Mouse (Mus musculus): Measurements from ENCODE around the gene Jup. TPM values are rescaled to one million over a fixed set of nuclear protein-coding genes. Genes with fewer than 3 reads are reported as not detected.

Gene Jup
- polyA plus RNA-seq (2012; fragmentation: generic; extraction: Trizol): 1 to 10 TPM; 2.6 to 10.0 TPM

DNA sequence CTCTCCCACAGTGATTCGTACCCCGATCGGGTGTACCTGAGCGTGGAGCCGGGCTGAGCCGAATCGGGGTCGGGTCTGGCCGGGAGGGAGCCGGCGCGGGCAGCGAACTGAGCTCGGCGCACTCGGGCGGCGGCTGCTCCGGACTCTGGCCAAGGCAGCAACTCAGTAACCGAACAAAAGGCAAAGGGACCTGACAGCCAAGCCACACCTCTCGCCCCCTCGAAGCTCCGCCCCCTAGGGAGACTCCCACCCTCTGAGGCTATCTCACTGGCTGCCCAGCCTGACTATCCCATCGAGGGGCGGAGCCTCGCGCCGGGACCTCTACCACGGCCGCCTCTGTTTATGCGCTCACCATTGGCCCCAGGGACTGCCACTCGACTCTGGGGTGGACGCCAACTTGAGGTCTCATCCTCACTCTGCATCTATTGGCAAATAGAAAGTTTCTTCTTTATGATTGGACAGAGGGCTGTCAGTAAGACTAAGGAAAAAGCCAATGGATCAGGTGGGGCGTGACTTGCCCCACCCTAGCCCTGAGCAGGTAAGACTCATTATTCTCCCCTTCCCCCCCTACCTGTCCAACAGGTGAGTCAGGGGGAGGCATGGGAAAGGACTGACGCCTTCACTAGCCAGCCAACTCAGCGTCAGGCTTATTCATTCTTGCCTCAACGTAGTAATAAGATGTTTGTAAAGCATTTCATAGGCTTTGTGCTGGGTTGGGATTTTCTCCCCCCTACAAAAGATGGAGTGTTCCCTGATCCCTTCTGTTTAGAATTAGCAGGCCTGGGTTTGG is at the start of gene Jup:
TSS of gene Jup (minus strand) at position 164 of the 790 bp plus-strand sequence.

DNA sequence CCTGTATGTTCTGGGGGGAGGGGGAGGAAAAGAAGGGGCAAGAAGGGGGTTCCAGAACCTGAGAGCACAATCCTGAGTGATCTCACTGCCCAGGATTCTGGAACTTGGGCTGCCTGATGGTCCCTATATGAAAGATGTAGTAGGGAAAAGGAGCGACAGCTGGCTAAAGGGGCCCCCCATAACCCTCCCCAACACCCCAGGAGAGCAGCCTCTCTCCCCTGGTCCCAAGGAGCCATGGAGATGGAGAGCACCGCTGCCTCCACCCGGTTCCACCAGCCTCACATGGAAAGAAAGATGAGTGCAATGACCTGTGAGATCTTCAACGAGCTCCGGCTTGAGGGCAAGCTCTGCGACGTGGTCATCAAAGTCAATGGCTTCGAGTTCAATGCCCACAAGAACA is 44.2 kb upstream of the Jup start, which contains the start of the genes Nt5c3b and Klhl10:
TSS of gene Nt5c3b (minus strand) at position 12 of the 400 bp plus-strand sequence.
TSS of gene Klhl10 (plus strand) at position 121 of the 400 bp plus-strand sequence.

DNA sequence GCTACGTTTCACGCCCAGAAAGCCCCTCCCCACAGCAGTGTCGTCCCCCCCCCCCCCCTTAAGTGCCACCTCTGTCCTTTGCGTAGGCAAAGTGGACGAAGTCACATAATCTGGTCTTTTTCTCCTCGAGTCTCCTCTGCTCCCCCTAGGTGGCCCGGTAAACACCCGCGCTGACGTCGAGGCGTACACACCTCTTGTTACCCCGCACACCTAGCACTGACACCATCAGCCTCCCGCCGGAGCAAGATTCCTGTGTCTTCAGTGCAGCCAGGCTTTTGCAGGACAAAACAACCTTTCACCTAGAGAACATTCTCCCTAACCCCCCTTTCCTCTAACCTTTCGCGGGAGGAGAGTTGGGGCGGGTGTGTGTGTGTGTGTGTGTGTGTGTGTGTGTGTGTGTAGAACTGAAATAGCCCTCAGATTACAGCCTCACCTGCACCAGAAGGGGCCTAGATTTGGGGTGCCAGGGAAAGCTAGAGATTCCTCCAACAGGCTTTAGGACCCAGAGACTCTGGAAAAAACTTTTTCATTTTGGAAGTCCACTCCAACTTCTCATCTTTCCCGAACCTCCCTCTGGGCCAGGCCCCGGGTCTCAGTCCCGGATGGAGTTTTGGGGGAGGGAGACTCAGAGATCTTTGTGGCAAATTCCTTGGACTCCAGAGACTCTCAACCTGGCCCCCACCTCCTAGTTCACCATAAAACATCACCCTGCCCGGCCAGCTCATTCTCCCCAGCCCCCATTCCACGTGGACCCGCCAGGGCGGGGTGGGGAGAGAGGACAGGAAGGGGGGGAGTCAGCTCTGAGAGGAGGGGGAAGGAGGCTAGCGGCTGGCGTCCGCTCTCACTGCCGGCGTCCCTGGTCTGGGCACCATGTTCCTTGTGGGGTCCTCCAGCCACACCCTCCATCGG is 17.6 kb upstream of the Jup start, which contains the start of gene Fkbp10:
TSS of gene Fkbp10 (plus strand) at position 784 of the 909 bp plus-strand sequence.

DNA sequence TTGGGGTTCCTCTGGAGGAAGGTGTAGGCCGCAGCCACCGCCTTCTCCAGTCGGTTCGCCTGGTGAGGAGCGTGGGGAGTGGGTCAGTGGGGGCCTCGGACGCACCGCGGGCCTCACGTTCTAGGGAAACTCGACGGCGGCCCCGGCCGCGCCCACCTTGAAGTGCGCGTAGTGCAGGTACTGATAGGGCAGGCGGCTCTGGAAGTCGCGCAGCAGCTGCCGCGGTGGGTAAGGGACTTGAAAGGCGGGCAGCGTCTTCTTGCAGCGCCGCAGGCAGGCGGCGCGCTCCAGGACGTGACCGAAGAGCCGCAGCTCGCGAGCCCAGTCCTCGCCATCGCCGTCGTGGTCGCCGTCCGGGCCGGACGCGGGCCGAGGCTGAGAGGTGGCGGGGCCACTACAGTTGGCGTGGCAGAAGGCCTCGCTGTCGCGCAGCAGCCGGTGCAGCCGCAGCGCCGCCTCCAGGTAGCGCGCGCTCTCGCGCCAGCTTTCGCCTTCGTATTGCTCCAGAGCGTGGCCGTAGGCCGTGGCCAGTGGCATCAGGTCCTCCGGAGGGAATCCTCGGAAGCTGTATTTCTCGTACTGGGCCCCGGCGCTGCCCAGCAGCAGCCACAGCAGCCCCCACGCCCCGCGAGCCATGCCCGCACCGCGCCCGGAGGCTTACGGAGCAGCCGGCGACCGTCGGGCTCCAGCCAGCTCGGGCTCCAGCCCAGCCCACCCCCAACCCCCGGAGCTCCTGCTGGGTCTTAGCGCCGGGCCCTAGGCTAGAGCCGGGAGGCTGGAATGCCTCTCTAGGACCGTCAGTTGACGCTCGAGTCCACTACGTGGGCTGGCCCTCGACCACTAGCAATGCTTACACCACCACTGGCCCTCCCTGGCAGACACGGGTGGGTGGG is 16.7 kb upstream of the Jup start, which contains the start of gene P3h4:
TSS of gene P3h4 (minus strand) at position 816 of the 893 bp plus-strand sequence.

DNA sequence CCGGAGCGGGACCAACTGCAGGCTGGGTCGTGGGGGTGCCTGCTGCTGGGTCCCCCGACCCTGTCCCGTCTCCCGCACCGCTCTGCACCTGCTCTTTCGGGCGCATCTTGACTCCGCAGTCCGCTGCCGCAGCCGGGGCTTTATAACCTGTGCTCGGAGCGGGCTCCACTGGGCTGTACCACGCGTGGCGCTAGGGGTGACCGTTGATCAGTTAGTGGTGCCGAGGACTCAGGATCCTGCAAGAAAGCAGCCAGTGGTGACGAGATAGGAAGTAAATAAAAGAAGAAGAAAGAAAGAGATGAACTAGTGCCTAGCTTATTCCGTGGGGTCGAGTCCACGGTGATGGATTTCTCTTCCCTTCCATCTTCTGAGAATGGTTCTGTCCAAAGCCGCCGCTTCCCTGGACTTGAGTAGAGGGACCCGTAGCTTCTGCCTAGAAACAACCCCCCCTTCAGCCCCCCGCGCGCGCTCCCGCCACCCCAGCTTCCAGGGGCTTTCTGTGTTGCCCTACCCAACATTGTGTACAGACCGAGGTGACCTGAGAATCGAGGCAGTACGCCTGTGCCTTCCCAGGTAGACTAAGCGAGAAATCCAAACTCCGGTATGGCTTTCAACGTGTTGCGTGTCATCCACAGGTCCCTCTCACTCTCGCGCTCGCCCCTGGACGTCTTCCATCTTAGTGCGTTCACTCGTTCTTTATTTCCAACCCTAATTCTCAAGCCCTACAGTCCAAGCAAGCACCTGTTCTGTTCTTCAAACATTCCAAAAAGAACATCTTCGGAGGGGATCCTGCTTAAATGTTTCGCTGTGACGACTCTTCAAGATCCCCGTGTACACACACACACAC is 41.4 kb downstream of the Jup start, which contains the start of gene Hap1:
TSS of gene Hap1 (minus strand) at position 157 of the 847 bp plus-strand sequence.

DNA sequence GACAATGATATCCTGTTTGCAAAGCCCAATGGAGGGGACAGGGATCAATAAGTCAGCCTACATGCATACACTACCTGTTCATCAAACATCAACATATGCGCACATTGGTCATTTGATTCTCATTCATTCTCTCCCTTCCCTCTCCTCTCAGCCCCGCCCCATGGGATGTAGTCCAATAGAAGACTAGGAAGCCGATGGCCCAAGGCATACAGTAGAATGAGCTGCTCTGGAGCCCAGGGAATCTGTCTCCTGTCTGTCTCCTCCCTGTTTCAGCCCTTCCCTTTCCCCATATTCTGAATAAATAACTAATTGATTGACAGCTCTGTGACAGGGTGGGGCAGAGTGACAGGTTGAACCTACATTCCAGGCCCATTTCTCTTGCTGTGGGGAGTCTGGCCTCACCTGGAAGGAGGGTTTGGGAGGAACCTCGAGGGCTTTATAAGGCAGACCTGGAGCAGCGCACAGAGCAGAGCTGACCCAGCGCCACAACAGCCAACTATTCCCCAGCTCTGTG is 63.6 kb downstream of the Jup start, which contains the start of gene Gast:
TSS of gene Gast (plus strand) at position 464 of the 514 bp plus-strand sequence.

DNA sequence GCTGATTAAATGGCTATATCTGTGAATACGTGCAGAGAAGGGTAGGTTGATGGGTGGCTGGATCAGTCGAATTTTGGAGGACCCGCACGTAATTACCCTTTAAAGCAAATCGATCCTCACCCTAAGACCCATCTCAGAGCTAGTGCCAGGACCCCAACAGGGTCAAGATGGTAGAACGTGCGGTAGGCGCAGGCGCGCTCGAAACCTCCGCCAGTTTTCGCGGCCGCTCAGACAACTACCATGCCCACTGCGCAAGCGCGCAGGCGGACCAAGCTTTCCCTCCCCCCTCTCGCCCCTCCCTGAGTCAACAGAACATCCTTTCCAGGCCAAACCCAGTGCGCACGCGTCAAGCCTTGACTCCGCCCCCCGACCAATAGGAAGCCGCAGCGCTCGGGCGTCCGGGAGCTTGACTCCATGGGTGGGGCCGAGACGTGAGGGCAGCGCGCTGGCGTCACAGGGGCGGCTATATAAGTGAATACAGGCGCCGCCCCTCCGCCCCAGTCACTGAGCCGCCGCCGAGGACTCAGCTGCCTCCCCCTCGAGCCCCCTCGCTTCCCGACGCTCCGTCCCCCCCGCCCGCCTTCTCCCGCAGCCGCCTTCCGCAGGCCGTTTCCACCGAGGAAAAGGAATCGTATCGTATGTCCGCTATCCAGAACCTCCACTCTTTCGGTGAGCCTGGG is 77.9 kb downstream of the Jup start, which contains the start of gene Eif1:
TSS of gene Eif1 (plus strand) at position 394 of the 680 bp plus-strand sequence.

Other genes with a start within 250 kb of the Jup start
- gene Krt19, start 249.1 kb downstream of the Jup start, polyA plus RNA-seq (2012; fragmentation: generic; extraction: Trizol): under 1 TPM; 0.40 to 0.42 TPM
- gene Krt9, start 204.5 kb downstream of the Jup start, polyA plus RNA-seq (2012; fragmentation: generic; extraction: Trizol): not detected
- under 1 TPM; 0.21 to 0.26 TPM for gene Krt14, start 190.2 kb downstream of the Jup start, polyA plus RNA-seq (2012; fragmentation: generic; extraction: Trizol)
- gene Krt16, start 148.9 kb downstream of the Jup start, polyA plus RNA-seq (2012; fragmentation: generic; extraction: Trizol): under 1 TPM; 0.26 to 0.29 TPM
- not detected for gene Krt17, start 136.7 kb downstream of the Jup start, polyA plus RNA-seq (2012; fragmentation: generic; extraction: Trizol)
- under 1 TPM; 0.02 to 0.05 TPM for gene Krt42, start 127.9 kb downstream of the Jup start, polyA plus RNA-seq (2012; fragmentation: generic; extraction: Trizol)
- gene Eif1, start 77.9 kb downstream of the Jup start, polyA plus RNA-seq (2012; fragmentation: generic; extraction: Trizol): 1,000 to 10,000 TPM; 1,802 to 2,189 TPM
- gene Gast, start 63.4 kb downstream of the Jup start, polyA plus RNA-seq (2012; fragmentation: generic; extraction: Trizol): under 1 TPM in 1 of 2 experiments, not detected in 1; 0.07 TPM
- 1 to 10 TPM in 1 of 2 experiments, under 1 TPM in 1; 0.85 to 1.1 TPM for gene Hap1, start 41.6 kb downstream of the Jup start, polyA plus RNA-seq (2012; fragmentation: generic; extraction: Trizol)
- gene P3h4, start 17.1 kb upstream of the Jup start, polyA plus RNA-seq (2012; fragmentation: generic; extraction: Trizol): 100 to 1,000 TPM; 103 to 258 TPM
- gene Fkbp10, start 17.9 kb upstream of the Jup start, polyA plus RNA-seq (2012; fragmentation: generic; extraction: Trizol): 100 to 1,000 TPM; 148 to 342 TPM
- gene Nt5c3b, start 44.0 kb upstream of the Jup start, polyA plus RNA-seq (2012; fragmentation: generic; extraction: Trizol): 100 to 1,000 TPM in 1 of 2 experiments, 10 to 100 TPM in 1; 99.8 to 114 TPM
- gene Klhl10, start 44.2 kb upstream of the Jup start, polyA plus RNA-seq (2012; fragmentation: generic; extraction: Trizol): 1 to 10 TPM in 1 of 2 experiments, under 1 TPM in 1; 0.12 to 2.0 TPM
- gene Klhl11, start 75.0 kb upstream of the Jup start, polyA plus RNA-seq (2012; fragmentation: generic; extraction: Trizol): 1 to 10 TPM in 1 of 2 experiments, under 1 TPM in 1; 0.21 to 2.3 TPM
- gene Acly, start 130.2 kb upstream of the Jup start, polyA plus RNA-seq (2012; fragmentation: generic; extraction: Trizol): 10 to 100 TPM; 34.3 to 98.6 TPM
- gene Ttc25, start 147.8 kb upstream of the Jup start, polyA plus RNA-seq (2012; fragmentation: generic; extraction: Trizol): under 1 TPM; 0.14 to 0.72 TPM
- 10 to 100 TPM in 1 of 2 experiments, 1 to 10 TPM in 1; 8.2 to 26.1 TPM for gene Cnp, start 177.1 kb upstream of the Jup start, polyA plus RNA-seq (2012; fragmentation: generic; extraction: Trizol)
- gene Nkiras2, start 221.5 kb upstream of the Jup start, polyA plus RNA-seq (2012; fragmentation: generic; extraction: Trizol): 10 to 100 TPM; 26.0 to 56.3 TPM
- gene Dnajc7, start 222.4 kb upstream of the Jup start, polyA plus RNA-seq (2012; fragmentation: generic; extraction: Trizol): 100 to 1,000 TPM in 1 of 2 experiments, 10 to 100 TPM in 1; 26.2 to 140 TPM